In genomic region chr10:83637295-83637694, GRCm38 (mm10) we compare ENCODE assay signal across 8 mouse cellular contexts. TPM values are rescaled to one million over a fixed set of nuclear protein-coding genes. Genes with fewer than 3 reads are reported as not detected.
DNase-seq lines count a peak whose midpoint lies in the region; ATAC-seq and TF ChIP-seq lines count a peak whose summit lies in the region.

No protein-coding gene starts in this region.

- H3K36me3 ChIP-seq in forebrain, embryonic 16.5 days (ENCODE audit: control insufficient read depth, insufficient read depth) = no peaks in the 10 kb centered on the region
- H3K36me3 ChIP-seq in heart, postnatal 0 days (replicated peaks; ENCODE audit: control insufficient read depth, insufficient read depth, low read length) = peaks cover 8% of the 10 kb centered on the region; the same call in 1 of the 2 replicates
- H3K36me3 ChIP-seq in megakaryocyte, embryonic 14.5 days (replicated peaks; ENCODE audit: low read length) = peaks cover 5% of the 10 kb centered on the region
- no peaks in the 10 kb centered on the region for H3K36me3 ChIP-seq in thymus, adult 2 months (ENCODE audit: control insufficient read depth, insufficient read depth, low read length)

- H3K27me3 ChIP-seq in forebrain, embryonic 16.5 days (replicated peaks; ENCODE audit: control insufficient read depth, insufficient read depth, low read length) = no peaks in the 10 kb centered on the region
- no peaks in the 10 kb centered on the region for H3K27me3 ChIP-seq in heart, postnatal 0 days (ENCODE audit: control insufficient read depth, insufficient read depth, low read length)
- H3K27me3 ChIP-seq in megakaryocyte, embryonic 14.5 days (replicated peaks) = peaks cover 21% of the 10 kb centered on the region
- no peaks in the 10 kb centered on the region for H3K27me3 ChIP-seq in thymus, adult 2 months (ENCODE audit: control insufficient read depth, insufficient read depth, low read length)

- TF ChIP-seq POLR2A in thymus, adult 2 months (IDR thresholded peaks at IDR 0.05; ENCODE audit: control insufficient read depth, extremely low read depth, insufficient read depth, low read length, poor library complexity) = no peak

- H3K4me1 ChIP-seq in forebrain, embryonic 16.5 days (replicated peaks; ENCODE audit: control insufficient read depth, insufficient read depth, low read length) = peaks cover 19% of the 10 kb centered on the region
- H3K4me1 ChIP-seq in heart, postnatal 0 days (ENCODE audit: control insufficient read depth, insufficient read depth) = peaks cover 22% of the 10 kb centered on the region
- H3K4me1 ChIP-seq in megakaryocyte, embryonic 14.5 days = peaks cover 54% of the 10 kb centered on the region
- H3K4me1 ChIP-seq in thymus, adult 2 months (replicated peaks; ENCODE audit: control insufficient read depth, insufficient read depth, low read length) = peaks cover 5% of the 10 kb centered on the region; the same call in 1 of the 2 replicates

- no peak for TF ChIP-seq CTCF in heart, postnatal 0 days (IDR thresholded peaks at IDR 0.05; ENCODE audit: low read depth)
- TF ChIP-seq CTCF in left cerebral cortex, adult 2 months (IDR thresholded peaks at IDR 0.05) = no peak
- no peak for TF ChIP-seq CTCF in thymus, adult 2 months (IDR thresholded peaks at IDR 0.05; ENCODE audit: borderline replicate concordance, control insufficient read depth, extremely low read depth, insufficient read depth, low read length, poor library complexity)

- DNase-seq in embryo, embryonic 10 days (ENCODE audit: low spot score) = peak; percentile 45
- no peak for DNase-seq in embryo, embryonic 9.5 days (ENCODE audit: extremely low spot score)
- peak; percentile 73 for DNase-seq in adrenal gland, postnatal 14 days
- DNase-seq in heart, postnatal 0 days (ENCODE audit: low spot score) = peak; percentile 90
- peak; percentile 70 to 73 for DNase-seq in left cerebral cortex, adult 2 months (ENCODE audit: extremely low spot score in 1 of 2, low spot score in 2 of 2)
- DNase-seq in thymus, adult 2 months = no peak

- no peak overlapping the region for H3K9ac ChIP-seq in forebrain, embryonic 16.5 days (replicated peaks; ENCODE audit: low read depth, low read length)
- H3K9ac ChIP-seq in heart, postnatal 0 days (replicated peaks; ENCODE audit: low read depth, low read length) = no peak overlapping the region

- 0 out of 2 replicates have a peak, but pooled peaks have one; percentile 33 for TF ChIP-seq EP300 in heart, postnatal 0 days (IDR thresholded peaks at IDR 0.05; ENCODE audit: low read depth)

- WGBS in forebrain, embryonic 16.5 days = 34% methylated on average over 6 of the region's 6 CpGs
- WGBS in heart, postnatal 0 days = 6% methylated on average over 6 of the region's 6 CpGs
- 28% methylated on average over 6 of the region's 6 CpGs for WGBS in thymus, adult 2 months

- 0 out of 2 replicates have a peak overlapping the region, but pooled peaks have one; percentile 6 for H3K4me2 ChIP-seq in forebrain, embryonic 16.5 days (ENCODE audit: low read length)
- peak overlapping the region; percentile 52 for H3K4me2 ChIP-seq in heart, postnatal 0 days (ENCODE audit: low read depth, low read length)

- ATAC-seq in forebrain, embryonic 16.5 days = peak; percentile 60
- peak; percentile 89 for ATAC-seq in heart, postnatal 0 days (ENCODE audit: insufficient read depth, low read depth)

- H3K4me3 ChIP-seq in forebrain, embryonic 16.5 days (replicated peaks; ENCODE audit: low read length) = no peak overlapping the region
- H3K4me3 ChIP-seq in heart, postnatal 0 days (ENCODE audit: low read depth, low read length) = no peak overlapping the region
- peak overlapping the region; percentile 27 for H3K4me3 ChIP-seq in left cerebral cortex, adult 2 months
- peak overlapping the region; percentile 21 for H3K4me3 ChIP-seq in megakaryocyte, embryonic 14.5 days (replicated peaks)
- H3K4me3 ChIP-seq in thymus, adult 2 months (ENCODE audit: control insufficient read depth, insufficient read depth, low read length) = no peak overlapping the region

- intact Hi-C loops in left cerebral cortex, adult 2 months (cut with DNase I) = no loop called here

- H3K9me3 ChIP-seq in forebrain, embryonic 16.5 days (ENCODE audit: control insufficient read depth, low read length) = no peaks in the 10 kb centered on the region
- H3K9me3 ChIP-seq in heart, postnatal 0 days (replicated peaks; ENCODE audit: control insufficient read depth, low read length) = no peaks in the 10 kb centered on the region
- H3K9me3 ChIP-seq in megakaryocyte, embryonic 14.5 days = no peaks in the 10 kb centered on the region

- H3K27ac ChIP-seq in forebrain, embryonic 16.5 days (ENCODE audit: low read length) = no peak overlapping the region
- peak overlapping the region; percentile 79 for H3K27ac ChIP-seq in heart, postnatal 0 days (ENCODE audit: low read depth)
- peak overlapping the region; percentile 57; the same call in 1 of the 2 replicates for H3K27ac ChIP-seq in left cerebral cortex, adult 2 months
- no peak overlapping the region for H3K27ac ChIP-seq in thymus, adult 2 months (ENCODE audit: control insufficient read depth, insufficient read depth, low read length)

RNA-seq across cellular contexts. Expression of gene Appl2, which starts 11.2 kb away (rescaled TPM):
- total RNA-seq in adrenal gland, postnatal 14 days (2021) = 63.5 and 81.7 TPM in 2 replicates
- polyA plus RNA-seq in forebrain, embryonic 16.5 days (2015; fragmentation: Nextera tagmentation; extraction: Ambion mirVana) = 34.9 and 38.5 TPM in 2 replicates
- total RNA-seq in heart, postnatal 0 days (2014; rRNA removed; ENCODE audit: low replicate concordance) = 19.7 and 39.9 TPM in 2 replicates
- polyA plus RNA-seq in heart, postnatal 0 days (2015; fragmentation: Nextera tagmentation; extraction: Ambion mirVana) = 25.4 and 30.6 TPM in 2 replicates
- 10 to 100 TPM; 67.8 to 69.2 TPM for total RNA-seq in left cerebral cortex, adult 2 months (2021)
- polyA plus RNA-seq in megakaryocyte, embryonic 14.5 days (2012; ENCODE audit: insufficient read depth, low replicate concordance) = 34.2 TPM in 1 of 2 replicates, not detected in the other
- 6.0 and 7.0 TPM in 2 replicates for polyA plus RNA-seq in thymus, adult 2 months (2012; rRNA removed)

Comparison
In these comparisons a context has a peak if more than half of its experiments do, and no peak if none do; other contexts are left out.
1. DNase-seq: peak in embryo, embryonic 10 days (single experiment), adrenal gland, postnatal 14 days (single experiment), heart, postnatal 0 days (single experiment) and left cerebral cortex, adult 2 months (2 of 2); none in embryo, embryonic 9.5 days (single experiment) and thymus, adult 2 months (single experiment).
2. H3K27ac ChIP-seq: peak in heart, postnatal 0 days (single experiment) and left cerebral cortex, adult 2 months (single experiment); none in forebrain, embryonic 16.5 days (single experiment) and thymus, adult 2 months (single experiment).
3. H3K4me3 ChIP-seq: peak in left cerebral cortex, adult 2 months (single experiment) and megakaryocyte, embryonic 14.5 days (single experiment); none in forebrain, embryonic 16.5 days (single experiment), heart, postnatal 0 days (single experiment) and thymus, adult 2 months (single experiment).